Mouse (Mus musculus) C2C12 (cell line): ENCODE results near the gene Gm2310.

Experiments
- CEBPB ChIP-seq: IDR thresholded peaks from one replicate; pipeline ENCODE4 v1.6.1; 2011; ENCODE audit warnings: low read depth, mild to moderate bottlenecking, control low read depth, moderate library complexity
- CTCF ChIP-seq: IDR thresholded peaks from one replicate; pipeline ENCODE4 v1.5.1; 2011; ENCODE audit not compliant: control insufficient read depth, insufficient read depth, insufficient read length
- FOSL1 ChIP-seq: IDR thresholded peaks from one replicate; pipeline ENCODE4 v1.8.0; 2011; ENCODE audit warnings: mild to moderate bottlenecking, low read length; ENCODE audit not compliant: poor library complexity, insufficient read depth, severe bottlenecking
- MAX ChIP-seq: IDR thresholded peaks from one replicate; pipeline ENCODE4 v1.6.1; 2011; ENCODE audit warnings: mild to moderate bottlenecking, control low read depth
- MYOG ChIP-seq: IDR thresholded peaks from one replicate; pipeline ENCODE4 v1.6.1; 2011; ENCODE audit not compliant: control insufficient read depth, insufficient read length; ENCODE audit errors: extremely low read depth
- USF1 ChIP-seq: IDR thresholded peaks from one replicate; pipeline ENCODE4 v1.6.1; 2011; ENCODE audit warnings: low read depth, mild to moderate bottlenecking, control low read depth, moderate library complexity

DNA sequence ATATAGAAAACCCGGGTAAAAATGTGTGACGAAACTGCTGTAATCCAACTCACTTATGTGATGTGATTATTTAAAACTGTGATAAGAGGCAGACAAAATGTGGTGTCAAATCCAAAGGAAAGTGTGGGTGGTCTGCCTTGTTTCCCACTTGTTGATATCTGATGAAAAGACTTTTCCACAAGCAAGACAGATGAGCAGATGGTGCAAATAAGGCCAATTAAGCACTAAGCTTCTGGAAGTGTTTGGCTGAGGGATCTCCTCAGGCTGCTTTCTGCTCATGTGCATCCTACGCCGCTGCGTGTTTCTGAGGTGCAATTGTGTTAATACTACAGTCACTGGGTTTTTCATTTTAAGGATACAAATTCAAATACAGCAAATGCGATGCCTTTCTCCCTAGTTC lies 34.5 kb downstream of the Gm2310 start:
- TF ChIP-seq USF1 (no peak), CTCF (no peak), FOSL1 (no peak), MAX (no peak), MYOG (no peak), CEBPB (no peak)
